Mouse (Mus musculus) heart, embryonic 13.5 days (tissue): Measurements from ENCODE around the gene Oxld1. TPM values are rescaled to one million over a fixed set of nuclear protein-coding genes. Genes with fewer than 3 reads are reported as not detected.
A peak's percentile ranks its signal among the peaks of the same experiment; 100 is the strongest.

ENCODE experiments used
- ATAC-seq: fragments of 200-750 bp; cut with Nextera tagmentation; 2 replicates; pipeline ENCODE4 v1.8.0; 2017; ENCODE audit warnings: moderate TSS enrichment; ENCODE audit not compliant: insufficient number of reproducible peaks, low FRiP score, low TSS enrichment; ENCODE audit errors: extremely low read depth
- H3K27ac ChIP-seq: fragments of 300-500 bp; sonication (generic); replicated peaks from 2 replicates; pipeline ENCODE4 v1.5.1; 2015; ENCODE audit warnings: moderate library complexity, mild to moderate bottlenecking, inconsistent platforms
- H3K27me3 ChIP-seq: fragments of 300-500 bp; sonication (generic); replicated peaks from 2 replicates; pipeline ENCODE4 v1.6.1; 2015; ENCODE audit warnings: mild to moderate bottlenecking, inconsistent platforms
- H3K36me3 ChIP-seq: fragments of 300-500 bp; sonication (generic); 2 replicates; pipeline ENCODE4 v1.6.1; 2015; ENCODE audit warnings: mild to moderate bottlenecking, inconsistent platforms
- H3K4me1 ChIP-seq: fragments of 300-500 bp; sonication (generic); 2 replicates; pipeline ENCODE4 v1.6.1; 2015; ENCODE audit warnings: inconsistent platforms
- H3K4me2 ChIP-seq: fragments of 300-500 bp; sonication (generic); 2 replicates; pipeline ENCODE4 v1.6.1; 2015; ENCODE audit warnings: inconsistent platforms, mild to moderate bottlenecking, moderate library complexity
- H3K4me3 ChIP-seq: fragments of 300-500 bp; sonication (generic); 2 replicates; pipeline ENCODE4 v1.5.1; 2015; ENCODE audit warnings: moderate library complexity, mild to moderate bottlenecking, inconsistent platforms
- H3K9ac ChIP-seq: fragments of 300-500 bp; sonication (generic); 2 replicates; pipeline ENCODE4 v1.6.1; 2015; ENCODE audit warnings: inconsistent platforms, mild to moderate bottlenecking, moderate library complexity
- H3K9me3 ChIP-seq: fragments of 300-500 bp; sonication (generic); 2 replicates; pipeline ENCODE4 v1.6.1; 2016; ENCODE audit warnings: inconsistent platforms
- WGBS: fragments of 180-500 bp; shearing (Covaris S2); methylation state at CpG from one replicate; pipeline ENCODE4 v1.1.7; 2015; ENCODE audit warnings: mixed read lengths; 5-methylcytosine and 5-hydroxymethylcytosine counted together
- polyA plus RNA-seq: library from polyadenylated mRNA; unstranded; fragments of >200 nt; fragmentation: Nextera tagmentation; extraction: Ambion mirVana; gene quantifications from 2 replicates; pipeline ENCODE4 v1.2.1, GENCODE M21; 2015

Oxld1 gene
- polyA plus RNA-seq, 1 experiment from 2014 or later: 14.2 TPM

DNA sequence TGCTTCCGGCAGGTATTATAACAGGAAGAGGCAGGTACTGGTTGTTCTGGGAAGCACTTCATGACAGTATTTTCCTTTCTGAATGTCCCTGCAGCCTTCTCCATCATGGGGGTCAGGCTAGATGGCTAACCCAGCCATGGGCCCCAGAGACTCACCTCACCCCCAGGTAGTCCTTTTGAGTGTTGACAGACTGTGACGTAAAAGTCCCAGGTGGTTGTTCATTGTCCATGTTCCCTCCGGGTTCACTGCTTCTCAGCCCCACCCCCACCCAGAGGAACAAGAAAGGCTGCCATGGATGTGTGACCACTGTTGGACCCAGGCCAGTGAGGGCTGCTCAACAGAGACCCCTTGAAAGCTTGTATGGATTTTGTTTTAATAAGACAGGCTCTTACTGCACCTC is 35.5 kb upstream of the Oxld1 start:
- H3K36me3 ChIP-seq: peaks cover 62% of the 10 kb centered on the region
- H3K4me3 ChIP-seq: peak overlapping the region; percentile 93
- WGBS: 56% methylated on average over 3 of the region's 3 CpGs

DNA sequence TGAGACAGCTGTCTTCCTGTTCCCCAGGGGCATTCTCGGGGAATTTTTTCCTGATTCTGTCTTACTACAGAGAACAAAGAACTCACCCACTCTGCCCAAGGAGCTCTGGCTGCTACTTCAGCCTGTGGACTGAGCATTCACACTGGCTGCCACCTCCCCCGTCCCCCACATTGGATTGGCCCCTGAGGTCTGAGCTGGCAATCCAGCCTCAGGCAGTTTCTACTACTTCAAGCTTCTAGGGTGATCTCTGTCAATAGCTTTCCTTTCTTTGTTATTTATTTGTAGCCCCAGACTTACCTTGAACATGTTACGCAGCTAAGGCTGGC is 35.0 kb upstream of the Oxld1 start:
- no peaks in the 10 kb centered on the region for H3K9me3 ChIP-seq
- no peak for ATAC-seq
- H3K27ac ChIP-seq: peak overlapping the region; percentile 90
- H3K4me2 ChIP-seq: peak overlapping the region; percentile 98
- H3K36me3 ChIP-seq: peaks cover 62% of the 10 kb centered on the region
- WGBS: 29% methylated on average over 3 of the region's 3 CpGs
- no peaks in the 10 kb centered on the region for H3K27me3 ChIP-seq
- peak overlapping the region; percentile 92 for H3K9ac ChIP-seq
- H3K4me3 ChIP-seq: peak overlapping the region; percentile 93
- peaks cover 36% of the 10 kb centered on the region for H3K4me1 ChIP-seq

More for the DNA sequence above, 35.5 kb upstream of the Oxld1 start:
- peak overlapping the region; percentile 90; the same call in 1 of the 2 replicates for H3K27ac ChIP-seq
- H3K4me2 ChIP-seq: peak overlapping the region; percentile 98
- peaks cover 36% of the 10 kb centered on the region for H3K4me1 ChIP-seq
- ATAC-seq: no peak
- H3K9ac ChIP-seq: peak overlapping the region; percentile 92
- H3K27me3 ChIP-seq: no peaks in the 10 kb centered on the region
- no peaks in the 10 kb centered on the region for H3K9me3 ChIP-seq

DNA sequence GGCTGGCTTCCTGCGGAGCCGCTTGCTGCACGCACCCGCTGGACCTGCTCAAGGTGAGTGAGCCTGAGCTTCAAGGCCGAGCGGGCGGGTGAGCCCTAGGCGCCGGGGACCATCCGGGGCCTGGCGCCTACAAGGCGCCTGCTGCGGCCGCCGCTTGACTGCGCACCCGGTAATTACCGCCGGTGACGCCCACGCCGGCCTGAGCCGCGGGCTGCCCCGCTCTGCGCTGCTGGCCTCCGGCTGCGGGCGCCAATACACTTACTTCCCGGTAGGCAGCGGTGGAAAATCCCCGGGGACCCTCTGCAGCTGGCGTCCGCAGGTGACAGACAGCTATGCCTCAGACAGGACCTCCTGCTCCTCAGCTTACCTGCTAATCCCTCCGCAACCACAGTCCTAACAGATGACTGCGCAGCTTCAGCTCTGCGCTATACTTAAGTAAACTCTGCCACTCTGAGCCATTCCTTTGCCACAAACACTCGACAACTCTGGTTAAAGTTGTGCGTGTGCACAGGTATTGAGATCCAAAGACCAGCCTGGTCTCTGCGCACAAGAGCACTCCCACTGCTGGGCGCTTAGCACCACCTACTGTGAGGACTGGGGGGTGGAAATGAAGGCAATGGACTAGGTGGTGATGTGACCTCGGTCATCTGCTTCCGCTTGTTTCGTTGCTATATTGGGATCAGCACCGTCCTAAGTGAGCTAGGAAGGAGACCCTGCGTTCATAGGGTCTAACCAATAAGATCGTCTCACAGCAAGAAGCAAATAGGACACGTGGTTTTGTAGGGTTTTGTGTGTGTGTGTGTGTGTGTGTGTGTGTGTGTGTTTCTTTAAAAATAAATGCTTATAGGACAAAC is 34.4 kb upstream of the Oxld1 start:
- H3K27ac ChIP-seq: peak overlapping the region; percentile 90
- no peaks in the 10 kb centered on the region for H3K9me3 ChIP-seq
- peak overlapping the region; percentile 93 for H3K4me3 ChIP-seq
- WGBS: under 1% methylated on average over 42 of the region's 48 CpGs
- H3K9ac ChIP-seq: peak overlapping the region; percentile 92
- H3K36me3 ChIP-seq: peaks cover 62% of the 10 kb centered on the region
- H3K27me3 ChIP-seq: no peaks in the 10 kb centered on the region
- H3K4me1 ChIP-seq: peaks cover 36% of the 10 kb centered on the region
- peak; percentile 34 for ATAC-seq
- peak overlapping the region; percentile 98 for H3K4me2 ChIP-seq

DNA sequence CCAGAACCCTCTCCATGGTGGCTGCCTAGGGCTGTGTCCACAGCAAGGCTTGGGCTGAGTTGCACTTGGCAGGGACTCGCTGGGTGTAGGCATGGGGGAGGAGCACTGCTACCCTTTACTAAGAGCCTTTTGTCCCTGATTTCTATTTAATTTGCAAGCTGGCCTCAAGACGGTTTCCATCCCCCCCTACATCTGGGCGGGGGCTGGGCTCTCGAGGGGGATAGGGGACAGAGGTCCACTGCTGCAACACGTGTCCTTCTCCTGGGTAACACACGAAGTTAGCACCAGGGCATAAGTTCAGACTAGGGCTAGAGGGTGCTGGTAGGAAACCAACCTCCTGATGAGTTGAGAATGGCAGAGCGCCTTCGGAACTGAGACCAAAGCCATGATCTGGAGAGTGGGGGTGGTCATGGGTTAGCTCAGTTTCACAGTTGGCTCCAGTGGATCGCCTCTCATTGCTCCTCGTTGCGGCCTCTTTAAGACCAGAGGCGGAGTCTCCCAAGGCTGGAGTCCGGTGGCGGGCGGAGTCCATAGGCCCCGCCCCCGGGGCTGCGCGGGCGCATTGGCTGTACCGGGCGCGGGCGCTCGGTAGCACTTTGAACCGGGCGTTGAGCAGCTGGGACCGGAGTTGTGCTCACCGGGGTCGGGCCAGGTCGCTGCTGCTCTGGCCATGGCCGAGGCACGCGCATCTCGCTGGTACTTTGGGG is 33.6 kb upstream of the Oxld1 start, which contains the start of gene Slc25a10:
Gene Slc25a10 (plus strand): TSS at position 524 of the 707 bp plus-strand sequence.
- Histone ChIP-seq H3K4me2 (peak within 1 kb of the TSS; percentile 98), H3K27ac (peak within 1 kb of the TSS; percentile 90), H3K4me1 (peaks cover 36% of the 10 kb centered on the region), H3K36me3 (peaks cover 62% of the 10 kb centered on the region), H3K9me3 (no peaks in the 10 kb centered on the region), H3K9ac (peak within 1 kb of the TSS; percentile 92), H3K4me3 (peak within 1 kb of the TSS; percentile 93), H3K27me3 (no peaks in the 10 kb centered on the region)
- ATAC-seq: peak; percentile 79
- under 1% methylated on average over 34 of the region's 35 CpGs for WGBS

DNA sequence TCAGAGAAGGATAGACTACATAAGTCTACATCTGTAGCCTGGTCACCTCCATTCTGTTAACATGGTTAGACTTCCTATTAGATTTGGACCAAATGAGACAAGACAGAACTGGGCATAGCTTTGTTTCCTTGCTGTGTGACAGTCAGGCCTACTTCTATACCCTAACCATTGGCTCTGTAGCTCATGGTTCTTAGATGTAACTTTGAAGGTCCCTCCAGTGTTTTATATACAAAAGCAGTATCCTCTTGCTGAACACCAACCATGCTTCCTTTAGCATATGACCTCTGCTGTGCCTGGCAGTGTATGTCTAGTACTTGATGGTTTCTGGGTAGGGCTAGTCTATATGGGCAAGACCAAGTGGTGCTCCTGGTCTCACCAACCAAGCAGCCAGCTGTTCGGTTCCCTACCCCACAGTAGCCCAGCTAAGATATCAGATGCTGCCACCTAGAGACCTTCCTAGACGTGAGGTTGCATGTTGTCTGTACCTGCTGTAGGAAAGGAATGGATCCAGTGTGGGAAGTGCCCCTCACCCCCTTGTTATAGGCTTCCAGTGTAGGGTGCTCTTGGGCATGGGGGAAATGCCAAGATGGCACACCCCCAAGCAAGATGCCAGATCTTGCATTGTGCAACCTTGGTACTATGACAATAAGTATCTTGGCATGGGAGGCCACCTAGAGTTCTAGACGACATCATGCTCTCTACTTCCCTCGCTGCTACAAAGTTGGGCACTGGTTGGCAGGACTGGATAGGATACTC is 32.6 kb upstream of the Oxld1 start:
- WGBS: 32% methylated on average over 4 of the region's 4 CpGs
- Histone ChIP-seq H3K27me3 (no peaks in the 10 kb centered on the region), H3K27ac (0 out of 2 replicates have a peak overlapping the region, but pooled peaks have one; percentile 90), H3K4me3 (peak overlapping the region; percentile 93; the same call in 1 of the 2 replicates), H3K9ac (no peak overlapping the region; the same call in 1 of the 2 replicates), H3K4me1 (peaks cover 43% of the 10 kb centered on the region), H3K4me2 (peak overlapping the region; percentile 98), H3K36me3 (peaks cover 62% of the 10 kb centered on the region), H3K9me3 (no peaks in the 10 kb centered on the region)
- ATAC-seq: no peak

DNA sequence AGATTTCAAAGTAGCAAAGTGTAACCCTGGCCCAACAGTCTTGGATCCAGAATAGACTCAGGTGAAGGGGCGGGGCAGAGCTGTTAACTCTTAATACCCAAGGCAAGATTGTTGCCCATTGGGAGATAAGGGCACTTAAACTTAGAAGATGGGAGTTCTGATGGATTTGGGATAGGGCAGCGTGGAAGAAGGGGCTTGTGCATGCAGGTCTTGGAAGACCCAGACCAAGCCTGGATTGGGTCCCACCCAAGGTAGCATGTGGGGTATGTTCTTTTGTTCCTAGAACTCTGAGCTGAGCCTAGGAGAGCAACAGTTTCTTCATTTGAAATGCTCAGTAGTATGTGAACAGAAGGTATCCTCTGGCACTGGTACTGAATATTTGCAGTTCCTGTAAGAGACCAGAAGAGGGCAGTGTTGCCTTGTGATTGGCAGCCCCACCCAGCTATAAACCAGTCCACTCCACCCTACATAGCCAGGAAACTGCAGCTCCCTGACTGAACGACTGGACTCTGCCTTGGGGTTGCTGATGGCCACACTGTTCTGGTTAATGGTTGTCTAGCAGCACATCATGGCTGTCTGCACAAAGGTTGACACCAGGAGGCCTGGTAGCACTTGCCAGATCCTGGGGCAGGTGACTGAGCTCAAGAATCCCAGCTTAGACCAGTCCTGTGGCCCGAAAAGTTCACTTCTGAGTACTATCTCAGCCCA is 31.3 kb upstream of the Oxld1 start:
- Histone ChIP-seq H3K27me3 (no peaks in the 10 kb centered on the region), H3K36me3 (peaks cover 50% of the 10 kb centered on the region), H3K4me3 (no peak overlapping the region), H3K9ac (peak overlapping the region; percentile 8), H3K27ac (peak overlapping the region; percentile 40), H3K4me2 (no peak overlapping the region), H3K4me1 (peaks cover 48% of the 10 kb centered on the region), H3K9me3 (no peaks in the 10 kb centered on the region)
- 60% methylated on average over 4 of the region's 4 CpGs for WGBS
- 0 out of 2 replicates have a peak, but pooled peaks have one; percentile 18 for ATAC-seq

DNA sequence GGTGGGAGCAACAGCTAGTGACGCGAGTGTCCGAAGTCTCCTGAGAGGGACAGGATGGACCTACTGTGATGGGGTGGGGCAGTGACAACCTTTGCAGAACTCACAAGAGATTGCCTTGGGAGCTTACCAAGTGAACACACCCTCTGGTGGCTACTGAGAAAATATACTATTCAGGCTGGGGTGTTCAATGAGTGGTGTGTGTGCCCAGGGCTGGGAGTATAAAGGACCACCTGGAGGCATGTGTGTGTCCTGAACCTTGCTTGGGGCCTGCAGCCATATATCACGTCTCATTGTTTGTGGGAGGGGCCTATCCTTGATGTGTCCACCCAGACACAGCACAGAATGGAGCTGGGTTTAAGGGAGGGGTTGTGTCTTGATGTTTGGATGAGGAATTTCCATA is 30.6 kb upstream of the Oxld1 start:
- H3K4me1 ChIP-seq: peaks cover 50% of the 10 kb centered on the region
- WGBS: 69% methylated on average over 4 of the region's 4 CpGs

DNA sequence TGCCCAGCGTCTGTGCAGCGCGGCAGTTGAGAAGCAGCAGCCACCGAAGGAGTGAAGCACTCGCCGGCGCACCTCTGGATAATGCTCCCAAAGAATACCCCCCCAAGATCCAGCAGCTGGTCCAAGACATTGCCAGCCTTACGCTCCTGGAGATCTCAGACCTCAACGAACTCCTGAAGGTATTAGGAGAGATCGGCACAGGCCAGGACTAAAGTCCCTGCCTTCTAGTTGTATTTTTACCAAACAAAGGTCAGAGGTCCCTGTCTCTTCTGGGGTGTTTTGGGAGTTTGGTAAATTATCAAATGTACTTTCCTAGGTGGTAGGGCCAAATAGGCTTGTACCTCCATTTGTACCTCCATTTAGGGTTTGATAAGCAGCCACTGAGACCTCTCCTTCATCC is 27.4 kb upstream of the Oxld1 start:
- Histone ChIP-seq H3K36me3 (peaks cover 82% of the 10 kb centered on the region), H3K9ac (peak overlapping the region; percentile 95), H3K4me1 (peaks cover 31% of the 10 kb centered on the region), H3K4me3 (peak overlapping the region; percentile 83), H3K9me3 (no peaks in the 10 kb centered on the region), H3K4me2 (peak overlapping the region; percentile 79), H3K27me3 (no peaks in the 10 kb centered on the region), H3K27ac (peak overlapping the region; percentile 80)
- 5% methylated on average over 10 of the region's 10 CpGs for WGBS
- ATAC-seq: no peak

More for the DNA sequence above, 30.6 kb upstream of the Oxld1 start:
- Histone ChIP-seq H3K4me2 (no peak overlapping the region), H3K4me3 (no peak overlapping the region), H3K27me3 (no peaks in the 10 kb centered on the region), H3K9ac (no peak overlapping the region; the same call in 1 of the 2 replicates), H3K36me3 (peaks cover 51% of the 10 kb centered on the region), H3K9me3 (no peaks in the 10 kb centered on the region), H3K27ac (no peak overlapping the region)
- no peak for ATAC-seq

DNA sequence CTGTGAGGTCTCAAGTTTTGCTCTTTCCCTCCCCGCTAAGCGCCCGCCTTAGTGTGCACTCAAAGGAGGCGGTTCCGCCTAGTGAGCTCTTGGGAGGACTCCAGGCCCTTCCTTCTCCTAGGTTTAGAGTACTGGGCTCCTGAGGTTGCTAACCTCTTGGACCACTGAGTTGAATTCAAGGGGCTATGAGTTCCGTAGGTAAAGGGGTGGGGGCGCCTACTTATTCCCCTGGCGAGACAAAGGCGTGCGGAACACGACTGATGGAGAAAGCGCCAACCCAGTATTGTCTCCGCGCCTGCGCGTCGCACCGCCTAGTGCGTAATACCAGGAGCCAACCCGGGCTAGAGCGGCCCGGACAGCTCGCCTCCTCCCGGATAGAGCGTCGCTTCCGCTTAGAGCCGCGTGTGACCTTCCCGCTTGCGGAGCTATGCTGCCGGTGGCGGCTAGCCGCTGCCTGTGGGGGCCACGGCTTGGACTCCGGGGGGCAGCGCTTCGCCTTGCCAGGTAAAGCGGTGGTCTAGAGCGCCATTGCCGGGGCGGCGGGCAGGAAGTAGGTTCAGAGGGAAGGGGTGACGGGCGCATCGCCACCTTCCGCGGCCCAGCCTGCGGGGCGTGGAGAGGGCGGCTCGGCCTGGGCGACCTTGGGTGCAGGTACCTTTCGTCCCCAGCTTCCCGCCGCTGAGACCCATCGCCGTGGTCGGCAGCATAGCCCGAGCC is 26.6 kb upstream of the Oxld1 start, which contains the start of gene Mrpl12:
Gene Mrpl12 (plus strand): TSS at position 349 of the 717 bp plus-strand sequence.
- ATAC-seq: peak; percentile 77; the same call in 1 of the 2 replicates
- peaks cover 26% of the 10 kb centered on the region for H3K4me1 ChIP-seq
- H3K27me3 ChIP-seq: no peaks in the 10 kb centered on the region
- under 1% methylated on average over 60 of the region's 60 CpGs for WGBS
- H3K27ac ChIP-seq: peak within 1 kb of the TSS; percentile 80
- no peaks in the 10 kb centered on the region for H3K9me3 ChIP-seq
- H3K9ac ChIP-seq: peak within 1 kb of the TSS; percentile 95
- peak within 1 kb of the TSS; percentile 83 for H3K4me3 ChIP-seq
- H3K36me3 ChIP-seq: peaks cover 82% of the 10 kb centered on the region
- H3K4me2 ChIP-seq: peak within 1 kb of the TSS; percentile 79

DNA sequence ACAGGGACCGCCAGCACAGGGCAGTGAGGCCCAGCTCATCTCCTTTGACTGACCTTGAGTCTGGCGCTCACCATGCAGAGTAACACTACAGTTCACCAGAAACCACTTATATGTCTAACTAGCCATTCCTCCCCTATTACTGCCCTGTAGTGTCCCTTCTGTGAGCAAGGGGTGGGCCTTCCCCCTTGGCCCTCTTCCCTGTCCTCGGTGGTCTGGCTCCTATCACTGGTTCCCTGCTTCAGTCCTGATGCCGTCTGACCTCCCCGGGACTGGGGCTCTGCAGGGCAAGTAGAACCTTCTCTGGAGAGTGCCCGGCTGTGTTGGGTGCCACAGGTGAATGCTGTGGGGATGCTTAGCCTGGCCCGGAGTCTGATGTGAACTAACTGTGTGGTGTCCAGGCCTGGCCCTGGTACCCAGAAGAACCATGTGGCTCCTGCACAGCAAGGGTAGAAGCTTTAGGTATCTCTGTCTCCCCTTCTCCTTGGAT is 25.6 kb upstream of the Oxld1 start:
- Histone ChIP-seq H3K27me3 (no peaks in the 10 kb centered on the region), H3K27ac (peak overlapping the region; percentile 77)

More for the DNA sequence above, 25.6 kb upstream of the Oxld1 start:
- no peaks in the 10 kb centered on the region for H3K9me3 ChIP-seq
- H3K4me3 ChIP-seq: peak overlapping the region; percentile 83
- H3K4me1 ChIP-seq: peaks cover 24% of the 10 kb centered on the region
- WGBS: 75% methylated on average over 7 of the region's 7 CpGs
- ATAC-seq: no peak
- peaks cover 82% of the 10 kb centered on the region for H3K36me3 ChIP-seq
- H3K4me2 ChIP-seq: peak overlapping the region; percentile 79
- peak overlapping the region; percentile 95 for H3K9ac ChIP-seq
